ENCODE assay signal across 9 mouse cellular contexts in genomic region chr3:90668846-90669245, GRCm38 (mm10). TPM values are rescaled to one million over a fixed set of nuclear protein-coding genes. Genes with fewer than 3 reads are reported as not detected.
DNase-seq lines count a peak whose midpoint lies in the region; ATAC-seq and TF ChIP-seq lines count a peak whose summit lies in the region.
"Had no signal": no experiment of that assay in that cellular context is flagged by ENCODE, and none has a peak within 500 bp of the region (broad histone marks: within the 10 kb centered on the region; RNA-seq: fewer than 3 reads in every experiment).

S100a8 (plus strand) TSS chr3:90668978.

- no peak for TF ChIP-seq EP300 in liver, embryonic 14.5 days (IDR thresholded peaks at IDR 0.05; ENCODE audit: low read depth)
- no peak for TF ChIP-seq EP300 in stomach, postnatal 0 days (optimal IDR thresholded peaks at IDR 0.05)

- no peak for TF ChIP-seq CTCF in liver, embryonic 14.5 days (IDR thresholded peaks at IDR 0.05; ENCODE audit: low read depth)
- TF ChIP-seq CTCF in stomach, postnatal 0 days (IDR thresholded peaks at IDR 0.05; ENCODE audit: low read depth): no peak

- intact Hi-C loops in left cerebral cortex, postnatal 14 days (cut with DNase I): no loop called here

- H3K9ac ChIP-seq in liver, embryonic 14.5 days (replicated peaks): no peak within 1 kb of the TSS
- H3K9ac ChIP-seq in stomach, postnatal 0 days (ENCODE audit: low read length): no peak within 1 kb of the TSS

- DNase-seq in gastrocnemius, postnatal 10 days: peak; percentile 35
- DNase-seq in gastrocnemius, adult 8-10 months (ENCODE audit: low spot score in 2 of 2): no peak
- no peak for DNase-seq in thymus, postnatal 0 days (ENCODE audit: low spot score)
- no peak for DNase-seq in thymus, postnatal 36 days
- no peak for DNase-seq in liver, embryonic 14.5 days (ENCODE audit: low read depth in 3 of 3, low spot score in 3 of 3)
- DNase-seq in stomach, postnatal 0 days (ENCODE audit: low spot score): no peak
- no peak for DNase-seq in cerebellum, adult 9-10 months
- no peak for DNase-seq in left cerebral cortex, postnatal 14 days (ENCODE audit: low spot score in 2 of 2)

- H3K27ac ChIP-seq in liver, embryonic 14.5 days: no peak within 1 kb of the TSS
- H3K27ac ChIP-seq in stomach, postnatal 0 days (replicated peaks): no peak within 1 kb of the TSS

- H3K27me3 ChIP-seq in liver, embryonic 14.5 days (ENCODE audit: control insufficient read depth, insufficient read depth, low read length): no peaks in the 10 kb centered on the region
- no peaks in the 10 kb centered on the region for H3K27me3 ChIP-seq in stomach, postnatal 0 days (ENCODE audit: control insufficient read depth, insufficient read depth, low read length)

- H3K4me3 ChIP-seq in liver, embryonic 14.5 days (ENCODE audit: insufficient read depth in 1 of 2, low read depth in 2 of 2, low read length in 2 of 2): no peak within 1 kb of the TSS; a peak in 1 of 4 replicates
- H3K4me3 ChIP-seq in stomach, postnatal 0 days (ENCODE audit: low read depth, low read length): no peak within 1 kb of the TSS

- ATAC-seq in liver, embryonic 14.5 days (ENCODE audit: insufficient read depth): no peak
- ATAC-seq in stomach, postnatal 0 days (ENCODE audit: low FRiP score, low TSS enrichment): no peak

- H3K4me2 ChIP-seq in liver, embryonic 14.5 days (ENCODE audit: low read depth): no peak within 1 kb of the TSS
- no peak within 1 kb of the TSS for H3K4me2 ChIP-seq in stomach, postnatal 0 days (replicated peaks; ENCODE audit: low read depth)

- no peaks in the 10 kb centered on the region for H3K36me3 ChIP-seq in liver, embryonic 14.5 days (replicated peaks; ENCODE audit: control insufficient read depth, insufficient read depth, low read depth)
- no peaks in the 10 kb centered on the region for H3K36me3 ChIP-seq in stomach, postnatal 0 days (ENCODE audit: control insufficient read depth, insufficient read depth, low read length)

- 46% methylated on average over 8 of the region's 8 CpGs for WGBS in liver, embryonic 14.5 days (ENCODE audit: insufficient replicate concordance)
- WGBS in stomach, postnatal 0 days: 58% methylated on average over 8 of the region's 8 CpGs

- H3K4me1 ChIP-seq in liver, embryonic 14.5 days (replicated peaks; ENCODE audit: control insufficient read depth in 2 of 2, insufficient read depth in 2 of 2, low read length in 1 of 2): no peaks in the 10 kb centered on the region
- no peaks in the 10 kb centered on the region for H3K4me1 ChIP-seq in stomach, postnatal 0 days (replicated peaks; ENCODE audit: control insufficient read depth, insufficient read depth)

- H3K9me3 ChIP-seq in liver, embryonic 14.5 days (ENCODE audit: control insufficient read depth, low read length): no peaks in the 10 kb centered on the region
- H3K9me3 ChIP-seq in stomach, postnatal 0 days (ENCODE audit: control insufficient read depth, low read length): no peaks in the 10 kb centered on the region

RNA-seq across cellular contexts. Expression of gene S100a8, which starts in this region (rescaled TPM):
- 10 to 100 TPM in 1 of 2 experiments, under 1 TPM in 1; 0.94 to 42.3 TPM for total RNA-seq in gastrocnemius, postnatal 10 days (2021)
- under 1 TPM in 2 of 4 experiments, not detected in 2; 0.75 to 0.92 TPM for total RNA-seq in gastrocnemius, adult 8-10 months (2022)
- 77.0 and 115 TPM in 2 replicates for polyA plus RNA-seq in thymus, postnatal 0 days (2015; fragmentation: Nextera tagmentation; extraction: Ambion mirVana)
- 203 and 418 TPM in 2 replicates for polyA plus RNA-seq in liver, embryonic 14.5 days (2012; rRNA removed)
- polyA plus RNA-seq in liver, embryonic 14.5 days (2014; fragmentation: Nextera tagmentation; extraction: Ambion mirVana): 838 and 1,223 TPM in 2 replicates
- polyA plus RNA-seq in stomach, postnatal 0 days (2015; fragmentation: Nextera tagmentation; extraction: Ambion mirVana): 14.4 and 18.3 TPM in 2 replicates
- total RNA-seq in left cerebral cortex, postnatal 14 days (2021): not detected
- total RNA-seq: CH12.LX had no signal
